Mouse (Mus musculus): ENCODE results near the gene Dmxl2. TPM values are rescaled to one million over a fixed set of nuclear protein-coding genes. Genes with fewer than 3 reads are reported as not detected.

Gene Dmxl2
- polyA plus RNA-seq, 1 experiment: 15.9 TPM

GRCm38 (mm10) chr9:54467433-54467933 lies 33.9 kb downstream of the Dmxl2 start:
- no peak overlapping the region for H3K27ac ChIP-seq (ENCODE audit: insufficient read depth, low read length)
- no peaks in the 10 kb centered on the region for H3K36me3 ChIP-seq (ENCODE audit: control insufficient read depth, insufficient read depth, low read length, poor library complexity, severe bottlenecking)
- H3K4me1 ChIP-seq (ENCODE audit: control insufficient read depth, insufficient read depth, low read length): no peaks in the 10 kb centered on the region
- H3K27me3 ChIP-seq (ENCODE audit: control insufficient read depth, insufficient read depth, low read length, poor library complexity, severe bottlenecking): no peaks in the 10 kb centered on the region
- TF ChIP-seq CTCF (IDR thresholded peaks at IDR 0.05; ENCODE audit: low read depth, low read length) (no peak), POLR2A (IDR thresholded peaks at IDR 0.05; ENCODE audit: insufficient read depth, low read length) (no peak), EP300 (IDR thresholded peaks at IDR 0.05; ENCODE audit: insufficient read depth, low read depth, low read length) (no peak)
- H3K4me3 ChIP-seq (ENCODE audit: low read depth, low read length): no peak overlapping the region
- no peaks in the 10 kb centered on the region for H3K9me3 ChIP-seq (replicated peaks; ENCODE audit: control insufficient read depth, insufficient read depth, low read length, poor library complexity, severe bottlenecking)
- H3K9ac ChIP-seq (ENCODE audit: low read depth, poor library complexity, severe bottlenecking): no peak overlapping the region

GRCm38 (mm10) chr9:54463483-54464054 lies 37.9 kb downstream of the Dmxl2 start:
- H3K4me3 ChIP-seq (ENCODE audit: low read depth, low read length): no peak overlapping the region
- H3K27me3 ChIP-seq (ENCODE audit: control insufficient read depth, insufficient read depth, low read length, poor library complexity, severe bottlenecking): no peaks in the 10 kb centered on the region
- no peak overlapping the region for H3K27ac ChIP-seq (ENCODE audit: insufficient read depth, low read length)
- no peak overlapping the region for H3K9ac ChIP-seq (ENCODE audit: low read depth, poor library complexity, severe bottlenecking)
- TF ChIP-seq POLR2A (IDR thresholded peaks at IDR 0.05; ENCODE audit: insufficient read depth, low read length) (no peak), EP300 (IDR thresholded peaks at IDR 0.05; ENCODE audit: insufficient read depth, low read depth, low read length) (no peak), CTCF (IDR thresholded peaks at IDR 0.05; ENCODE audit: low read depth, low read length) (no peak)
- no peaks in the 10 kb centered on the region for H3K9me3 ChIP-seq (replicated peaks; ENCODE audit: control insufficient read depth, insufficient read depth, low read length, poor library complexity, severe bottlenecking)
- H3K4me1 ChIP-seq (ENCODE audit: control insufficient read depth, insufficient read depth, low read length): no peaks in the 10 kb centered on the region
- H3K36me3 ChIP-seq (ENCODE audit: control insufficient read depth, insufficient read depth, low read length, poor library complexity, severe bottlenecking): no peaks in the 10 kb centered on the region

DNA sequence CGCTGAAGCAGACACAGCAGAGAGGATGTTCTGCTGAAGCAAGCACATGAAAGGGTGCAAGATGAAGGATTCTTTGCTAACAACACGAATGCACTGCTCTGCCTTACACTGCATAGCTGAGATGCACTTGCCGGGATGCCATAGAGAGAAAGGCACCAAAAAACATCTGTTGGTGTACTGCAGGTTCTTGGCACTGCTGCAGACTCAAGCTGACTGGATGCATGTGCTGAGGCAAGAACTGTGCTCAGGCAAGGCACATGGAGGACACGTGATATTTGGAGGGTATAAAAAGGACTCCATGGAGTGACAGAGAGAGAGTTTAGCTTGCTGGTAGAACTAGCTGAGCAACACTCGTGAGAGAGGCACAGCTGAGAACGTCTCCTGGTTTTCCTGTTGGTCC lies 62.4 kb downstream of the Dmxl2 start:
- Histone ChIP-seq H3K27me3 (ENCODE audit: control insufficient read depth, insufficient read depth, low read length, poor library complexity, severe bottlenecking) (no peaks in the 10 kb centered on the region), H3K9ac (ENCODE audit: low read depth, poor library complexity, severe bottlenecking) (no peak overlapping the region), H3K4me1 (ENCODE audit: control insufficient read depth, insufficient read depth, low read length) (no peaks in the 10 kb centered on the region), H3K36me3 (ENCODE audit: control insufficient read depth, insufficient read depth, low read length, poor library complexity, severe bottlenecking) (no peaks in the 10 kb centered on the region), H3K4me3 (ENCODE audit: low read depth, low read length) (no peak overlapping the region), H3K27ac (ENCODE audit: insufficient read depth, low read length) (no peak overlapping the region), H3K9me3 (replicated peaks; ENCODE audit: control insufficient read depth, insufficient read depth, low read length, poor library complexity, severe bottlenecking) (no peaks in the 10 kb centered on the region)
- TF ChIP-seq POLR2A (IDR thresholded peaks at IDR 0.05; ENCODE audit: insufficient read depth, low read length): no peak
- TF ChIP-seq EP300 (IDR thresholded peaks at IDR 0.05; ENCODE audit: insufficient read depth, low read depth, low read length): no peak
- no peak for TF ChIP-seq CTCF (IDR thresholded peaks at IDR 0.05; ENCODE audit: low read depth, low read length)

DNA sequence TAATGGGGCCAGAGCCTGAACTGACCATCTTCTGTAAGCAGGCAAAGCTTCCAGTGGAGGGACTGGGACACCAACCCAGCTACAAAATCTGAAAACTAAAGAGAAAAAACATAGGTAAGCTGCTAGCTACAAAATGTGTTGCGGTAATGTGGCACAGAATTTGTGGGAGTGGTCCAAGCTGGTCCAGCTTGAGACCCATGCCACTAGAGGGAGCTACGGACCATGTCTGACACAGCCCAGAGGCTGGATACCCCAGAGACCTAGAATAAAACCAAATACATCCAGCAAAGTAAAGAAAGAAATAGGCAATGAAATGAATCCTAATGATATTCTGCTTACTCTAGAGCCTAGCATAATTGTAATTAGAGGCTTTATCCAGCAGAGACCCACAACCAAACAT lies 63.2 kb downstream of the Dmxl2 start:
- no peaks in the 10 kb centered on the region for H3K27me3 ChIP-seq (ENCODE audit: control insufficient read depth, insufficient read depth, low read length, poor library complexity, severe bottlenecking)
- no peaks in the 10 kb centered on the region for H3K36me3 ChIP-seq (ENCODE audit: control insufficient read depth, insufficient read depth, low read length, poor library complexity, severe bottlenecking)
- no peak overlapping the region for H3K9ac ChIP-seq (ENCODE audit: low read depth, poor library complexity, severe bottlenecking)
- H3K27ac ChIP-seq (ENCODE audit: insufficient read depth, low read length): no peak overlapping the region
- H3K4me1 ChIP-seq (ENCODE audit: control insufficient read depth, insufficient read depth, low read length): no peaks in the 10 kb centered on the region
- no peak overlapping the region for H3K4me3 ChIP-seq (ENCODE audit: low read depth, low read length)
- peak; percentile 85 for TF ChIP-seq CTCF (IDR thresholded peaks at IDR 0.05; ENCODE audit: low read depth, low read length)
- TF ChIP-seq EP300 (IDR thresholded peaks at IDR 0.05; ENCODE audit: insufficient read depth, low read depth, low read length): no peak
- no peaks in the 10 kb centered on the region for H3K9me3 ChIP-seq (replicated peaks; ENCODE audit: control insufficient read depth, insufficient read depth, low read length, poor library complexity, severe bottlenecking)

GRCm38 (mm10) chr9:54416238-54416637 lies 85.2 kb downstream of the Dmxl2 start:
- Histone ChIP-seq H3K27ac (ENCODE audit: insufficient read depth, low read length) (no peak overlapping the region), H3K4me1 (ENCODE audit: control insufficient read depth, insufficient read depth, low read length) (no peaks in the 10 kb centered on the region), H3K36me3 (ENCODE audit: control insufficient read depth, insufficient read depth, low read length, poor library complexity, severe bottlenecking) (no peaks in the 10 kb centered on the region), H3K9me3 (replicated peaks; ENCODE audit: control insufficient read depth, insufficient read depth, low read length, poor library complexity, severe bottlenecking) (no peaks in the 10 kb centered on the region), H3K4me3 (ENCODE audit: low read depth, low read length) (no peak overlapping the region), H3K27me3 (ENCODE audit: control insufficient read depth, insufficient read depth, low read length, poor library complexity, severe bottlenecking) (no peaks in the 10 kb centered on the region), H3K9ac (ENCODE audit: low read depth, poor library complexity, severe bottlenecking) (no peak overlapping the region)
- TF ChIP-seq POLR2A (IDR thresholded peaks at IDR 0.05; ENCODE audit: insufficient read depth, low read length) (no peak), EP300 (IDR thresholded peaks at IDR 0.05; ENCODE audit: insufficient read depth, low read depth, low read length) (no peak), CTCF (IDR thresholded peaks at IDR 0.05; ENCODE audit: low read depth, low read length) (no peak)

DNA sequence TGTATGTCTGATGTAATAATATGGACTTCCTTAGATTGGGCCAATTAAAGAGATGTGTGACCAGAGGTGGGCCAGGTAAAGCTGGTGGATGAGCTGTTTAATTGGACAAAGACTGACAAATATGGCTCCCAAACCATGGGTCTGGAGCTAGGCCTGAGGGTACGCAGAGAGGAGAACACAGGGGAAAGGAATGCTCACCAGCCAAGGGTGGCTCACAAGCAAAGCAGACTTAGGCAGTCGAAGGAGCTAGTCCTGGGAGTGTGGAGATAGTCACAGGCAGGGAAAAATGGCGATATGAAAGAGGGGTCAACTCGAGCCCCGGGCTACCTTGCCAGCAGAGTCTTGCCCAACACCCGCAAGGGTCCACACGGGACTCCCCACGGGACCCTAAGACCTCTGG lies 144.7 kb downstream of the Dmxl2 start:
- Histone ChIP-seq H3K9ac (ENCODE audit: low read depth, poor library complexity, severe bottlenecking) (no peak overlapping the region), H3K4me1 (ENCODE audit: control insufficient read depth, insufficient read depth, low read length) (no peaks in the 10 kb centered on the region), H3K27ac (ENCODE audit: insufficient read depth, low read length) (no peak overlapping the region), H3K27me3 (ENCODE audit: control insufficient read depth, insufficient read depth, low read length, poor library complexity, severe bottlenecking) (no peaks in the 10 kb centered on the region), H3K36me3 (ENCODE audit: control insufficient read depth, insufficient read depth, low read length, poor library complexity, severe bottlenecking) (no peaks in the 10 kb centered on the region), H3K9me3 (replicated peaks; ENCODE audit: control insufficient read depth, insufficient read depth, low read length, poor library complexity, severe bottlenecking) (no peaks in the 10 kb centered on the region), H3K4me3 (ENCODE audit: low read depth, low read length) (no peak overlapping the region)
- TF ChIP-seq POLR2A (IDR thresholded peaks at IDR 0.05; ENCODE audit: insufficient read depth, low read length): no peak
- no peak for TF ChIP-seq CTCF (IDR thresholded peaks at IDR 0.05; ENCODE audit: low read depth, low read length)
- no peak for TF ChIP-seq EP300 (IDR thresholded peaks at IDR 0.05; ENCODE audit: insufficient read depth, low read depth, low read length)

Data from ES-Bruce4 (cell line).